Mouse (Mus musculus): Measurements from ENCODE around the gene Lgr4.

- TF ChIP-seq ZNF384 (IDR thresholded peaks at IDR 0.05; ENCODE audit: low read depth, low read length) (no peak), ZC3H11A (IDR thresholded peaks at IDR 0.05; ENCODE audit: borderline replicate concordance, low read depth, low read length) (no peak), CHD2 (IDR thresholded peaks at IDR 0.05; ENCODE audit: low read depth, low read length) (no peak)
Observed at GRCm38 (mm10) chr2:110058424-110058823, 141.0 kb downstream of the Lgr4 start.
